Mouse (Mus musculus): ENCODE measurements around the gene Kiss1. TPM values are rescaled to one million over a fixed set of nuclear protein-coding genes. Genes with fewer than 3 reads are reported as not detected.

Gene Kiss1
- total RNA-seq, 2 experiments from 2014 or later = not detected

Other genes with a start within 250 kb of the Kiss1 start
- 131 and 152 TPM in 2 replicates for gene Ppp1r15b, start 190.7 kb upstream of the Kiss1 start, total RNA-seq (2015; ENCODE audit: low replicate concordance)
- 227 and 245 TPM in 2 replicates for gene Ppp1r15b, start 190.7 kb upstream of the Kiss1 start, total RNA-seq (2017; ENCODE audit: low replicate concordance)
- 0.36 TPM in 1 of 2 replicates, not detected in the other for gene Plekha6, start 157.7 kb upstream of the Kiss1 start, total RNA-seq (2015; ENCODE audit: low replicate concordance)
- gene Plekha6, start 157.7 kb upstream of the Kiss1 start, total RNA-seq (2017; ENCODE audit: low replicate concordance) = 0.51 TPM in 1 of 2 replicates, not detected in the other
- gene Golt1a, start 12.1 kb upstream of the Kiss1 start, total RNA-seq (2015; ENCODE audit: low replicate concordance) = not detected in 2 replicates
- not detected in 2 replicates for gene Golt1a, start 12.1 kb upstream of the Kiss1 start, total RNA-seq (2017; ENCODE audit: low replicate concordance)
- not detected in 2 replicates for gene Ren1, start 28.6 kb downstream of the Kiss1 start, total RNA-seq (2015; ENCODE audit: low replicate concordance)
- gene Ren1, start 28.6 kb downstream of the Kiss1 start, total RNA-seq (2017; ENCODE audit: low replicate concordance) = not detected in 2 replicates
- gene Etnk2, start 41.7 kb downstream of the Kiss1 start, total RNA-seq (2015; ENCODE audit: low replicate concordance) = not detected in 2 replicates
- not detected in 2 replicates for gene Etnk2, start 41.7 kb downstream of the Kiss1 start, total RNA-seq (2017; ENCODE audit: low replicate concordance)
- gene Sox13, start 102.5 kb downstream of the Kiss1 start, total RNA-seq (2015; ENCODE audit: low replicate concordance) = 1.4 and 3.4 TPM in 2 replicates
- gene Sox13, start 102.5 kb downstream of the Kiss1 start, total RNA-seq (2017; ENCODE audit: low replicate concordance) = not detected in 2 replicates

Measured in erythroid progenitor cell, adult 5-6 weeks (primary cell).